Mouse (Mus musculus) liver, adult 2 months (tissue): ENCODE results near the gene Actr2. TPM values are rescaled to one million over a fixed set of nuclear protein-coding genes. Genes with fewer than 3 reads are reported as not detected.
A peak's percentile ranks its signal among the peaks of the same experiment; 100 is the strongest.
"Not testable (repeated sequence)": the region's sequence is repeated elsewhere in the genome, so short reads cannot be mapped to it uniquely, and the experiment has no call there.

Source experiments
- DNase-seq: peaks from one replicate; pipeline ENCODE4 v3.0.0-alpha.2; 2011; ENCODE audit warnings: low read depth, low spot score; ENCODE audit errors: extremely low read depth
- H3K27ac ChIP-seq: fragments of 200-500 bp; replicated peaks from 2 replicates; pipeline ENCODE4 v1.5.1; 2012; ENCODE audit warnings: low read depth, mild to moderate bottlenecking, control low read depth, inconsistent platforms, low read length; ENCODE audit not compliant: insufficient read depth
- H3K27me3 ChIP-seq: fragments of 200-500 bp; 2 replicates; pipeline ENCODE4 v1.6.1; 2012; ENCODE audit warnings: mild to moderate bottlenecking, moderate library complexity, low read length, inconsistent platforms; ENCODE audit not compliant: control insufficient read depth, insufficient read depth
- H3K36me3 ChIP-seq: fragments of 200-500 bp; 2 replicates; pipeline ENCODE4 v1.6.1; 2012; ENCODE audit warnings: low read length, inconsistent platforms; ENCODE audit not compliant: control insufficient read depth, insufficient read depth
- H3K4me1 ChIP-seq: fragments of 200-500 bp; 2 replicates; pipeline ENCODE4 v1.6.1; 2011; ENCODE audit warnings: low read length; ENCODE audit not compliant: control insufficient read depth, insufficient read depth
- H3K4me3 ChIP-seq: fragments of 200-500 bp; 2 replicates; pipeline ENCODE4 v1.5.1; 2011; ENCODE audit warnings: low read depth, mild to moderate bottlenecking, control low read depth, low read length, moderate library complexity; ENCODE audit not compliant: insufficient read depth
- H3K79me2 ChIP-seq: fragments of 200-500 bp; 2 replicates; pipeline ENCODE4 v1.6.1; 2012; ENCODE audit warnings: inconsistent platforms, mild to moderate bottlenecking, low read length, moderate library complexity; ENCODE audit not compliant: control insufficient read depth, insufficient read depth
- H3K9ac ChIP-seq: fragments of 200-500 bp; 2 replicates; pipeline ENCODE4 v1.6.1; 2012; ENCODE audit warnings: low read depth, mild to moderate bottlenecking, control low read depth, inconsistent platforms, low read length
- CTCF ChIP-seq: fragments of 200-500 bp; IDR thresholded peaks from 2 replicates; pipeline ENCODE4 v1.5.1; 2011; ENCODE audit warnings: low read depth, low read length, control low read depth
- POLR2A ChIP-seq: fragments of 200-500 bp; IDR thresholded peaks from 2 replicates; pipeline ENCODE4 v1.6.1; 2011; ENCODE audit warnings: low read length, control low read depth; ENCODE audit not compliant: insufficient read depth; ENCODE audit errors: extremely low read depth
- WGBS: fragments of 180-500 bp; shearing (Covaris S2); methylation state at CpG from one replicate; pipeline ENCODE4 v1.1.7; 2018; 5-methylcytosine and 5-hydroxymethylcytosine counted together
- polyA plus RNA-seq: library from polyadenylated mRNA; depleted of rRNA; stranded (reverse); fragments of >200 nt; gene quantifications from 2 replicates; pipeline ENCODE4 v1.2.3, GENCODE M21; 2012; rRNA removed
- total RNA-seq: library from RNA; depleted of rRNA; stranded (reverse); fragments of >200 nt; gene quantifications from 2 replicates; pipeline ENCODE4 v1.2.3, GENCODE M21; 2014; rRNA removed

Actr2 gene
- total RNA-seq (67.3 and 68.8 TPM in 2 replicates), polyA plus RNA-seq (16.6 and 17.4 TPM in 2 replicates)

GRCm38 (mm10) chr11:20112741-20113480, at the start of gene Actr2:
Actr2 (minus strand) TSS chr11:20112913.
- Histone ChIP-seq H3K79me2 (peaks cover 10% of the 10 kb centered on the region; the same call in 1 of the 2 replicates), H3K4me3 (peak within 1 kb of the TSS; percentile 90), H3K36me3 (no peaks in the 10 kb centered on the region), H3K27ac (peak within 1 kb of the TSS; percentile 83), H3K9ac (peak within 1 kb of the TSS; percentile 87), H3K27me3 (no peaks in the 10 kb centered on the region), H3K4me1 (peaks cover 12% of the 10 kb centered on the region)
- peak; percentile 84 for DNase-seq
- 1% methylated on average over 47 of the region's 57 CpGs for WGBS
- TF ChIP-seq CTCF (no peak), POLR2A (peak; percentile 56)

DNA sequence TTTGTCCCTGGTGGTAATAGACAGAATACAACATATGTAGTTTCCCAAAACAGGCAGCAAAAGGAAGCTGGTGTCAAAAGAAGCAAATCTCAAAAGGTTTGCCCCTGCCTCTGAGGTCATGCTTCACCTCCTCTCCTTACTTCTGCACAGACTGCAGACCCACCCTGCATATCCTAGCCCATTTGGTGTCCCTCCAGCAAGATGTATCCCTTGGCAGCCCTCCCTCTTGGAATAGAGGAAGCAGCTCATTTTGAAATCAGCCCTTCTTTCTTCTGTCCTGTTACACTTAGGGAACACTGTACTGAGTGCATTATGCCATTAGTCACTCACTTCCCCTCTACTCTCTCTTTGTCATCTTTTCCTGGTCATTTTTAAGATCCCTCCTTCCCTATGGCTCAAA, 46.2 kb upstream of the Actr2 start:
- H3K4me3 ChIP-seq: no peak overlapping the region
- H3K27ac ChIP-seq: no peak overlapping the region
- H3K79me2 ChIP-seq: no peaks in the 10 kb centered on the region
- H3K36me3 ChIP-seq: no peaks in the 10 kb centered on the region
- no peaks in the 10 kb centered on the region for H3K4me1 ChIP-seq
- TF ChIP-seq POLR2A (no peak), CTCF (no peak)
- DNase-seq: no peak
- no peak overlapping the region for H3K9ac ChIP-seq
- no peaks in the 10 kb centered on the region for H3K27me3 ChIP-seq

GRCm38 (mm10) chr11:20153542-20153941, 40.8 kb upstream of the Actr2 start:
- not testable (repeated sequence) for H3K27me3 ChIP-seq, H3K27ac ChIP-seq, H3K79me2 ChIP-seq, DNase-seq, H3K36me3 ChIP-seq, H3K4me1 ChIP-seq, H3K4me3 ChIP-seq, H3K9ac ChIP-seq
- 93% methylated on average over 5 of the region's 5 CpGs for WGBS

DNA sequence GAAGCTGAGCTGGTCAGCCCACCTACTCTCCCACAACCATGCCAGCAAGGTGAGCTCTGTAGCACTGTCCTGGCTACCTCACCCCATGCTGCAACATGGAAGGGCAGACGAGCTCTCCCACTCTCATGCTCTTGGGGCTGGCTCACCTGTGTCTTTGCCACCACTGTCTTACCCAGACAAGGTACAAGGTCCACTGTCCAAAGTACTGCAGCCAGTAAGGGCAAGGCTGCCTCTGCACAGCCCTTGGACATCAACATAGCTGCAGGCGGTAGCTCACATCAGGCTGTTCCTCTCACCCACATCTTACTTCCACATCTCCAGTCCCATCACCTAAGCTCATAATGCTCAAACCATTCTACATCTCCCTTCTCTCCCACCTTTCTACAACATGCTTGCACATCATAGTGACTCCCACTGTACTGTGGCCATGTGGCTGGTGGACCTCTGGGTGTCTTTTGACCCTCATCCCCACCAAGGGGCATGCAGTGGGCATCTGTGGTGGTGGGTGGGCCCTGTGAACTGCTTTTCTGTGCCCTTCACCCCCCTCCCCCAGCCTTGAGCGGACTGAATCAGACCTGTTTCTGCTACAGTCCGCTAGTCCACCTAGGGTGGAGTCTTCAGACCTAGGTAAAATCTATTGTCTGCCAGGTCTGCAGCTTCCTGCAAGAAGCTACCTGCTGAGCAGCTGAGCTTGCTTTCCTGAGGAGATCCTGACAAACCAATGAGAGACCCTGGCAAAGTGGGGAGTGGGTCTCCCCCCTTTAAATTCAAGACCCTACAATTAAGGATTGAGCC, 39.6 kb upstream of the Actr2 start:
- H3K4me1 ChIP-seq: no peaks in the 10 kb centered on the region
- no peaks in the 10 kb centered on the region for H3K79me2 ChIP-seq
- TF ChIP-seq CTCF: no peak
- no peak for TF ChIP-seq POLR2A
- H3K27ac ChIP-seq: no peak overlapping the region
- H3K36me3 ChIP-seq: no peaks in the 10 kb centered on the region
- no peak overlapping the region for H3K9ac ChIP-seq
- no peaks in the 10 kb centered on the region for H3K27me3 ChIP-seq
- no peak overlapping the region for H3K4me3 ChIP-seq
- 85% methylated on average over 4 of the region's 4 CpGs for whole genome bisulfite sequencing
- DNase-seq: no peak

DNA sequence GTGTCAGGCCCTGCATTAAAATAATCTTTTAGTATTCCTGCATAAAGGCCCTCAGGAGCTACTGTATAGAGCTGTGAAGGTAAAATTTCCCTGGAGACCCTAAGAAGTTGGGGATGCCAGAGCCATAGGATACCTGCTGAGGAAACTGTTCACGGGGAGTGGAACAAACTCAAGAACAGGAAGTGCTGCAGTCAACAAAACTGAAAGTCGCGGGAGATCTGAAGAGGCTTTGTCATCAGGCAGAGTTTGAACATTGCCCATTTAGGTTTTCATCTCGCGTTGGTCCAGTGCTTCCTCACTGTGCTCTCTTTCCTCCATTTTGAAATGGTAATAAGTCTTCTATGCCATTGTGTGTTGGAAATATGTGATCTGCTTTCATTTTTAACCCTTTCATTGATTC, 38.6 kb upstream of the Actr2 start:
- Histone ChIP-seq H3K36me3 (no peaks in the 10 kb centered on the region), H3K79me2 (no peaks in the 10 kb centered on the region), H3K4me1 (no peaks in the 10 kb centered on the region), H3K9ac (no peak overlapping the region), H3K27me3 (no peaks in the 10 kb centered on the region), H3K4me3 (no peak overlapping the region), H3K27ac (no peak overlapping the region)
- TF ChIP-seq POLR2A: no peak
- TF ChIP-seq CTCF: no peak
- 86% methylated on average over 5 of the region's 5 CpGs for WGBS
- DNase-seq: no peak

DNA sequence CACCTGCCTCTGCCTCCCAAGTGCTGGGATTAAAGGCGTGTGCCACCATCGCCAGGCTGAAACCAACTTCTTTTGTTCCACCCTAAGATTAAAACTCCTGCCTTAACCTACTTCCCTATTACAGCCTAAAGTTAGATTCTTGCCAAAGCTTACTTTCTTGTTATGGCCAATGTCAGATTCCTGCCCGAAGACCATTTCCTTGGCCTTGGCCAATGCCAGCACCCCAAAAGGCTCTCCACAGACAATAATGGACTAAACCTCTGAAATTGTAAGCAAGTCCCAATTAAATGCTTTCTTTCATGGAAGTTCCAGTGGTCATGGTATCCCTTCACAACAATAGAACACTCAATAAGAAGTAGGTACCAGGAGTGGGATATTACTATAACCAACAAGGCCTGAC, 37.2 kb upstream of the Actr2 start:
- no peaks in the 10 kb centered on the region for H3K36me3 ChIP-seq
- no peak overlapping the region for H3K27ac ChIP-seq
- DNase-seq: no peak
- no peaks in the 10 kb centered on the region for H3K27me3 ChIP-seq
- H3K79me2 ChIP-seq: no peaks in the 10 kb centered on the region
- H3K9ac ChIP-seq: no peak overlapping the region
- 98% methylated on average over 3 of the region's 3 CpGs for WGBS
- peaks cover 4% of the 10 kb centered on the region; the same call in 1 of the 2 replicates for H3K4me1 ChIP-seq
- H3K4me3 ChIP-seq: no peak overlapping the region
- TF ChIP-seq POLR2A: no peak
- TF ChIP-seq CTCF: no peak
